Mouse (Mus musculus) lung, adult 2 months (tissue): ENCODE measurements around the gene Cxcl2. TPM values are rescaled to one million over a fixed set of nuclear protein-coding genes. Genes with fewer than 3 reads are reported as not detected.

Source experiments
- DNase-seq: peaks from one replicate; pipeline ENCODE4 v3.0.0; 2022
- H3K4me1 ChIP-seq: fragments of 200-500 bp; 2 replicates; pipeline ENCODE4 v1.6.1; 2011; ENCODE audit warnings: low read length; ENCODE audit not compliant: control insufficient read depth, insufficient read depth
- H3K4me3 ChIP-seq: fragments of 200-500 bp; replicated peaks from 2 replicates; pipeline ENCODE3; 2011; ENCODE audit warnings: low read depth, mild to moderate bottlenecking, control low read depth, low read length; ENCODE audit errors: extremely low read depth
- CTCF ChIP-seq: fragments of 200-500 bp; IDR thresholded peaks from 2 replicates; pipeline ENCODE4 v1.5.1; 2011; ENCODE audit warnings: mild to moderate bottlenecking, low read length, control low read depth; ENCODE audit not compliant: insufficient read depth
- POLR2A ChIP-seq: fragments of 200-500 bp; IDR thresholded peaks from 2 replicates; pipeline ENCODE4 v1.6.1; 2011; ENCODE audit warnings: low read depth, mild to moderate bottlenecking, control low read depth, low read length, borderline replicate concordance; ENCODE audit errors: extremely low read depth
- WGBS: fragments of 180-500 bp; shearing (Covaris S2); methylation state at CpG from one replicate; pipeline ENCODE4 v1.1.7; 2018; 5-methylcytosine and 5-hydroxymethylcytosine counted together
- polyA plus RNA-seq: library from polyadenylated mRNA; depleted of rRNA; stranded (reverse); fragments of >200 nt; gene quantifications from 2 replicates; pipeline ENCODE4 v1.2.3, GENCODE M21; 2012

The Cxcl2 gene
- polyA plus RNA-seq, 1 experiment, result 2.2 TPM

- no peaks in the 10 kb centered on the region for H3K4me1 ChIP-seq
- WGBS, result 67% methylated on average over 8 of the region's 8 CpGs
- no peak overlapping the region for H3K4me3 ChIP-seq
- no peak for DNase-seq
- TF ChIP-seq CTCF, result no peak
- no peak for TF ChIP-seq POLR2A
Observed at GRCm38 (mm10) chr5:90876471-90877172, 27.0 kb upstream of the Cxcl2 start.

GRCm38 (mm10) chr5:90877173-90877512 is 26.5 kb upstream of the Cxcl2 start:
- no peak overlapping the region for H3K4me3 ChIP-seq
- TF ChIP-seq POLR2A (no peak), CTCF (no peak)
- H3K4me1 ChIP-seq, result no peaks in the 10 kb centered on the region
- no peak for DNase-seq

DNA sequence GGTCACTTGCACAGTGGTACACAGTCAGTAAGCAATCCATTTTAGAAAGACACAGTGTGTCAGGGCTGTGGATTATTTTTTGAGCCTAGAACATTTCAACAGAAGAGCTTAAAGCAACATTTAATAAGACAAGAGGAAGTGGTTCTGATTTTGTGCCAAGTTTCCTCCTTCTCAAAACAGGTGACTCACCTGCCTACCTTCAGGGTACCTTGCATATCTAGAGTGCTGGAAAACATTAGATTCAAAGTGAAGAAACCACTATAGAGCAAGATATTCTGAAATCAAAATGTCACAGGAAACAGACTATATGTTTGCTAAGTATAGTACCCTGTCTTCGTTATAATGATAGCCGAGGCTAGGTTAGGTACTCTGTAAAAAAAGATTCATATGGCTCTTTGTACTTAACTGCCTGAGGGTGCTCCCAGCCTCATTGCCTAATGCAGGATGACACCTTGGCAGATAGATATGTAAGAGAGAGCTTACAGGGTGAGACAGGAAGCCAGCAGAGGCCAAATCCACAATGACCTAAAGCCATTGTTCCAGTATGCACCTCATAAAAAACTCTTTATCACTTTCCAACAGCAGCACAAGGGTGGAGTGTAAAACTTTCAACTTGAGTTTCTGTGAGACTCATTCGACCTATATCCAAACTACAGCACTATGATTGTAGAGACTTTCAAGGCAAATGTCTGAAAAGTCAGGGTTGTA is 24.2 kb upstream of the Cxcl2 start:
- Histone ChIP-seq H3K4me1 (no peaks in the 10 kb centered on the region), H3K4me3 (no peak overlapping the region)
- TF ChIP-seq POLR2A (no peak), CTCF (no peak)
- WGBS, result 60% methylated on average over 3 of the region's 3 CpGs
- no peak for DNase-seq

DNA sequence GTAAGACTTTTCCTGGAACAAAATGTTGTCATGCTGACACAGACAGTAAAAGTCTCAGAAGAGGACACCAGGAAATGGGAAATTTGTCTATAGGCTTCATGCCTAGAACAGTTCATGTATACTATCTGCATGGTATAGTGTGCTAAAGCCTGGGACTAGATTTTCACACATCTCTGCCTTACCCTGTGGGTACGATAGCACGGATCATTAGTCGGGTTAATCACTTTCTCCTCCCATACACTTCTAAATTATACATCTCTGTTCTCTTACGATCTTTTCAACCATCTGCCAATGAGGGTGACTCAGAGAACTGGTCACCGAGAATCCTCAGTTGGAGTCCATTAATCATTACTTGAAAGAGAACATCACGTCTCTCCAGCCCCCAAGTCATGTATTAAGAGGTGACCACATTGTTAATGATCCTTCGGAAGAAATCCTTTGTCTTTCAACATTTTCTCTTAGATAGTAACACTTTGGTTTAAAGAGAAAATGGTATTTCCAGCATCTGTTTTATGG is 23.3 kb upstream of the Cxcl2 start:
- DNase-seq, result no peak
- 89% methylated on average over 7 of the region's 7 CpGs for WGBS
- no peak for TF ChIP-seq CTCF
- TF ChIP-seq POLR2A, result no peak
- Histone ChIP-seq H3K4me3 (no peak overlapping the region), H3K4me1 (no peaks in the 10 kb centered on the region)

- Histone ChIP-seq H3K4me1 (no peaks in the 10 kb centered on the region), H3K4me3 (no peak overlapping the region)
- no peak for TF ChIP-seq POLR2A
- no peak for TF ChIP-seq CTCF
- 80% methylated on average over 4 of the region's 4 CpGs for WGBS
- DNase-seq, result no peak
Observed at GRCm38 (mm10) chr5:90881021-90881420, 22.6 kb upstream of the Cxcl2 start.

DNA sequence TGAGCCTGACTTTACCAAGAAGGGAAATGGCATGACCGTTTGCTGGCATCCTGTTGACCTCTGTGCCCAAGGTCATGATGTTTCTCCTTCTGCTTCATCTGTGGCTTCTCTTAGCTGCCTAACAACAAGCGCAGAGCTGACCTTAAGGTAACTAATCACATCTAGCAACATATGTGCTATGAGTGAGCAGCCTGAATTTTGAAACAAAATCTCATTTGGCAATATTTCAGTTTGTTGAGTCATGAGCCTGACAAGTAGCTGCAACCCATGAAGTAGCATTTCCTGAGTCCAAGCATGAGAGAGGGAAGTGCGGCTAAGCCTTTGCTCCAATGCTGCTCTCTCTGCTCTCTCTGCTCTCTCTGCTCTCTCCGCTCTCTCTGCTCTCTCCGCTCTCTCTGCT is 22.0 kb upstream of the Cxcl2 start:
- TF ChIP-seq CTCF, result no peak
- TF ChIP-seq POLR2A, result no peak
- DNase-seq, result no peak
- WGBS, result 66% methylated on average over 5 of the region's 5 CpGs
- no peaks in the 10 kb centered on the region for H3K4me1 ChIP-seq
- no peak overlapping the region for H3K4me3 ChIP-seq

GRCm38 (mm10) chr5:90882146-90882545 is 21.5 kb upstream of the Cxcl2 start:
- no peak for DNase-seq
- Histone ChIP-seq H3K4me3 (no peak overlapping the region), H3K4me1 (no peaks in the 10 kb centered on the region)
- WGBS, result 78% methylated on average over 5 of the region's 5 CpGs
- no peak for TF ChIP-seq POLR2A
- TF ChIP-seq CTCF, result no peak

DNA sequence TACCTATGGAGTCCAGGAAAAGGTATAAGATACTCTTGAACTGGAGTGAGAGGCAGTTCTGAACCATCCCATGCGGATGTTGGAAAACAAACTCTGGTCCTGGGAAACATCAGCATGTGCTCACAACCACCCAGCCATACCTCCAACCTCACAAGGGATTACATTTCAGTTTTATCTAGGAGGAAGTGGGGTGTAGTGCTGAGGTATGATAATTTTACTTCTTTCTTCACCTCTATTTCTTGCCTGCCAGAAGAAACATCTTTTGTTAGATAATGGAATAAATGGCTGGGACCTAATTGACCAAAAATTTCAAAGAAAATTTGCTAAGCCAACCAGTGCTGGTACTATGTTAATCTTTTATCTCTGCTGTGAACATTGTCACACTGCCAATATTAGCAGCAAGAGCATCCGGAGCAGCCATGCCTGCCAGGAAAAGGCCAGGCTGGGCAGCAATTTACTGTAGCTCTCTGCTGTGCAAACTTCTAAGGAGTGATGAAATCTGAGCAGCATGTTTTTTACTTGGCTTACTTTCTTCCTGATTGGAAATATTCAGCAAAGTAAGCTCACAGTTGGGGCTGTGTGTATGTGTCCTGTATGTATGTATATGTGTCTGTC is 18.9 kb upstream of the Cxcl2 start:
- no peaks in the 10 kb centered on the region for H3K4me1 ChIP-seq
- TF ChIP-seq POLR2A, result no peak
- TF ChIP-seq CTCF, result no peak
- no peak overlapping the region for H3K4me3 ChIP-seq
- WGBS, result 38% methylated on average over 2 of the region's 2 CpGs
- DNase-seq, result no peak

DNA sequence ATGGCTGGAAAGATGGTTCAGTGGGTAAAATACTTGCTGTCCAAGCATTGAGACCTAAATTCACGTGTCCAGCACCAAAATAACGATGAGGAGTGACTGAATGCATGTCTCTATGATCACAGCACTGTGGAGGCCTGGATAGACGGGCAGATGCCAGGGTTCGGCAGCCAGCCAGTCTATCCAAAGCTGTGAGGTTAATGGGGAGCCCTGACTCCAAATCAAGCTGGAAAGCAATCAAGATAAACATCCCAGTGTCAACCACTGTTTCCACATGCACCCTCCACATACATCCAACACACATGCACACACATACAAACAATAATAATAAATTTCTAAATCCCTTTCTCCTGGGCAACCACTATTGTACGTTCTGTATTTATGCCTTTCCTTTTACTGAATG is 15.0 kb upstream of the Cxcl2 start:
- 70% methylated on average over 5 of the region's 5 CpGs for WGBS
- H3K4me3 ChIP-seq, result no peak overlapping the region
- DNase-seq, result no peak
- no peaks in the 10 kb centered on the region for H3K4me1 ChIP-seq
- no peak for TF ChIP-seq CTCF
- no peak for TF ChIP-seq POLR2A
